In the genomic region with DNA sequence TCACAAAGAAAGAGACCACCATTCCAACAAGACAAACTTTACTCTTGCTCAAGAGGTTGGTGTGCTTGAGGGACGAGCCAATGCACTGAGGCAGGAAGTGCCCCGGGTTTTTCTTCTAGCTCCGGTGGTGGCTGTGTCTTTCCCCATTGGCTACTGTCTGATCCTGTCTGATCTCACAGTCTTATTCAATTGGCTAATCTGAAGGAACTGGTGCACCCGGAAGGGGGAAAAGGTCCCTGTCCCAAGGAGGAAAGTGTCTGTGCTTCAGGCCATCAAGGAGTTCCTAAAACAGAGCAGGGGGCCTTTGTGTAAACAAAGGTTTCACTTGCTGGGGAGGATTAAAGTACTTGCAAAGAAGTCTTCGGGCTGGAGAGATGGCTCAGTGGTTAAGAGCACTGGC, we compare ENCODE assay signal across 20 mouse cellular contexts. TPM values are rescaled to one million over a fixed set of nuclear protein-coding genes. Genes with fewer than 3 reads are reported as not detected.
A peak's percentile ranks its signal among the peaks of the same experiment; 100 is the strongest.
DNase-seq lines count a peak whose midpoint lies in the region; ATAC-seq and TF ChIP-seq lines count a peak whose summit lies in the region.
"Had no signal": no experiment of that assay in that cellular context is flagged by ENCODE, and none has a peak within 500 bp of the region (broad histone marks: within the 10 kb centered on the region; RNA-seq: fewer than 3 reads in every experiment).

No protein-coding gene starts in this region.

- DNase-seq in lung, postnatal 36 days: peak; percentile 28
- no peak for DNase-seq in lung, adult 2 months
- peak; percentile 82 for DNase-seq in R1 (ENCODE audit: low read depth, low spot score)
- peak; percentile 59 for DNase-seq in thymus, postnatal 25 days
- no peak for DNase-seq in left cerebral cortex, adult 11 months (ENCODE audit: low spot score)
- DNase-seq in forebrain, embryonic 10.5 days (ENCODE audit: extremely low spot score, low spot score): no peak
- no peak for DNase-seq in embryo, embryonic 10 days (ENCODE audit: low spot score)
- DNase-seq: adrenal gland, adult 2 months; cerebellum, adult 11 months; cerebellum, postnatal 36 days; kidney, adult 2 months; lung, adult 18-20 months had no signal

- H3K9me3 ChIP-seq in forebrain, embryonic 10.5 days: no peaks in the 10 kb centered on the region
- H3K9me3 ChIP-seq: embryonic facial prominence, embryonic 13.5 days; neural tube, embryonic 13.5 days; stomach, embryonic 15.5 days had no signal

- TF ChIP-seq CTCF in lung, adult 2 months (IDR thresholded peaks at IDR 0.05; ENCODE audit: insufficient read depth, low read length): no peak

- ATAC-seq in megakaryocyte progenitor cell, adult 5-6 weeks (replicated peaks; ENCODE audit: poor library complexity): peak; percentile 65
- ATAC-seq: forebrain, embryonic 14.5 days; midbrain, embryonic 16.5 days had no signal

- no peak overlapping the region for H3K27ac ChIP-seq in forebrain, embryonic 10.5 days
- H3K27ac ChIP-seq: hindbrain, embryonic 14.5 days; macrophage; neural tube, embryonic 13.5 days; stomach, embryonic 15.5 days had no signal

- H3K4me1 ChIP-seq in lung, adult 2 months (ENCODE audit: control insufficient read depth, insufficient read depth, low read length): peaks cover 21% of the 10 kb centered on the region
- peaks cover 73% of the 10 kb centered on the region for H3K4me1 ChIP-seq in forebrain, embryonic 10.5 days

- peaks cover 2% of the 10 kb centered on the region for H3K36me3 ChIP-seq in forebrain, embryonic 10.5 days (replicated peaks)
- H3K36me3 ChIP-seq: embryonic facial prominence, embryonic 13.5 days; neural tube, embryonic 13.5 days; stomach, embryonic 15.5 days had no signal

- no peak for TF ChIP-seq POLR2A in lung, adult 2 months (IDR thresholded peaks at IDR 0.05; ENCODE audit: borderline replicate concordance, extremely low read depth, low read depth, low read length)

- 27% methylated on average over 5 of the region's 5 CpGs for WGBS in lung, adult 2 months
- WGBS in forebrain, embryonic 10.5 days: 53% methylated on average over 5 of the region's 5 CpGs

- H3K4me3 ChIP-seq in lung, adult 2 months (replicated peaks; ENCODE audit: extremely low read depth, low read depth, low read length): no peak overlapping the region
- no peak overlapping the region for H3K4me3 ChIP-seq in forebrain, embryonic 10.5 days
- H3K4me3 ChIP-seq: embryonic facial prominence, embryonic 13.5 days; neural tube, embryonic 13.5 days; stomach, embryonic 15.5 days had no signal

- no peaks in the 10 kb centered on the region for H3K27me3 ChIP-seq in forebrain, embryonic 10.5 days (ENCODE audit: poor library complexity, severe bottlenecking)
- H3K27me3 ChIP-seq: embryonic facial prominence, embryonic 13.5 days; neural tube, embryonic 13.5 days; stomach, embryonic 15.5 days had no signal

RNA-seq across cellular contexts. Expression of gene Cmip, which starts 48.5 kb away (rescaled TPM):
- polyA plus RNA-seq in lung, adult 2 months (2012; rRNA removed): 53.1 and 62.3 TPM in 2 replicates
- total RNA-seq in megakaryocyte progenitor cell, adult 5-6 weeks (2015): 36.5 and 37.5 TPM in 2 replicates
- 9.5 TPM in 2 replicates for total RNA-seq in megakaryocyte progenitor cell, adult 5-6 weeks (2017)
- polyA plus RNA-seq in forebrain, embryonic 10.5 days (2016; fragmentation: Nextera tagmentation; extraction: Ambion mirVana): 8.0 and 9.8 TPM in 2 replicates

Comparison
In these comparisons a context has a peak if more than half of its experiments do, and no peak if none do; other contexts are left out.
1. DNase-seq: peak in lung, postnatal 36 days (single experiment), R1 (single experiment) and thymus, postnatal 25 days (single experiment); none in lung, adult 2 months (single experiment), left cerebral cortex, adult 11 months (single experiment), forebrain, embryonic 10.5 days (single experiment) and embryo, embryonic 10 days (single experiment).